Mouse (Mus musculus): ENCODE data around the gene Hoxc9.

The Hoxc9 gene

GRCm38 (mm10) chr15:102978615-102979515, 2.6 kb downstream of the Hoxc9 start:
- no peak for DNase-seq

GRCm38 (mm10) chr15:102979936-102980335, 3.7 kb downstream of the Hoxc9 start:
- DNase-seq: no peak

GRCm38 (mm10) chr15:102980352-102980751, 4.1 kb downstream of the Hoxc9 start:
- no peak for DNase-seq

- DNase-seq: no peak
These were observed 4.7 kb downstream of the Hoxc9 start for GRCm38 (mm10) chr15:102980912-102981311.

GRCm38 (mm10) chr15:102981379-102982288, 5.4 kb downstream of the Hoxc9 start:
- DNase-seq: no peak

GRCm38 (mm10) chr15:102983716-102984115, 7.5 kb downstream of the Hoxc9 start:
- DNase-seq: no peak

GRCm38 (mm10) chr15:102984521-102984920, 8.3 kb downstream of the Hoxc9 start:
- DNase-seq: no peak

GRCm38 (mm10) chr15:102984925-102985324, 8.7 kb downstream of the Hoxc9 start:
- DNase-seq: no peak

GRCm38 (mm10) chr15:102987124-102987833, 11.0 kb downstream of the Hoxc9 start:
- peak; percentile 93 for DNase-seq

GRCm38 (mm10) chr15:102988078-102988477, 11.8 kb downstream of the Hoxc9 start:
- DNase-seq: no peak

GRCm38 (mm10) chr15:102990461-102991397, 14.5 kb downstream of the Hoxc9 start, which contains the start of gene Hoxc8:
TSS of gene Hoxc8 (plus strand) at chr15:102990607.
- DNase-seq: no peak

- DNase-seq: no peak
These were observed 15.5 kb downstream of the Hoxc9 start for GRCm38 (mm10) chr15:102991782-102992181.

- no peak for DNase-seq
These were observed 16.0 kb downstream of the Hoxc9 start for GRCm38 (mm10) chr15:102992206-102992605.

- no peak for DNase-seq
These were observed 16.6 kb downstream of the Hoxc9 start for GRCm38 (mm10) chr15:102992863-102993262.

GRCm38 (mm10) chr15:102996548-102996947, 20.3 kb downstream of the Hoxc9 start:
- DNase-seq: no peak

GRCm38 (mm10) chr15:102997431-102997830, 21.2 kb downstream of the Hoxc9 start:
- no peak for DNase-seq

- DNase-seq: no peak
These were observed 21.7 kb downstream of the Hoxc9 start, which contains the start of gene Hoxc6 for GRCm38 (mm10) chr15:102997939-102998355. TSS of gene Hoxc6 (plus strand) at chr15:102998257.

- no peak for DNase-seq
These were observed 22.5 kb downstream of the Hoxc9 start for GRCm38 (mm10) chr15:102998608-102999182.

- peak; percentile 53 for DNase-seq
These were observed 23.1 kb downstream of the Hoxc9 start for GRCm38 (mm10) chr15:102999183-102999831.

- no peak for DNase-seq
These were observed 23.7 kb downstream of the Hoxc9 start for GRCm38 (mm10) chr15:102999955-103000354.

- DNase-seq: no peak
These were observed 24.3 kb downstream of the Hoxc9 start for GRCm38 (mm10) chr15:103000501-103000901.
